Mouse (Mus musculus) midbrain, embryonic 10.5 days (tissue): ENCODE measurements around the gene Degs2. TPM values are rescaled to one million over a fixed set of nuclear protein-coding genes. Genes with fewer than 3 reads are reported as not detected.
A peak's percentile ranks its signal among the peaks of the same experiment; 100 is the strongest.

Experiments used
- DNase-seq: peaks from one replicate; pipeline ENCODE4 v3.0.0-alpha.2; 2017; ENCODE audit warnings: low spot score
- H3K27ac ChIP-seq: fragments of 300-500 bp; sonication (generic); replicated peaks from 2 replicates; pipeline ENCODE4 v1.5.1; 2016; ENCODE audit warnings: mild to moderate bottlenecking
- H3K27me3 ChIP-seq: fragments of 300-500 bp; sonication (generic); 2 replicates; pipeline ENCODE4 v1.6.1; 2016; ENCODE audit warnings: low read depth, mild to moderate bottlenecking; ENCODE audit not compliant: poor library complexity, severe bottlenecking
- H3K36me3 ChIP-seq: fragments of 300-500 bp; sonication (generic); 2 replicates; pipeline ENCODE4 v1.6.1; 2016; ENCODE audit warnings: mild to moderate bottlenecking, moderate library complexity
- H3K4me1 ChIP-seq: fragments of 300-500 bp; sonication (generic); 2 replicates; pipeline ENCODE4 v1.6.1; 2016
- H3K4me3 ChIP-seq: fragments of 300-500 bp; sonication (generic); 2 replicates; pipeline ENCODE4 v1.5.1; 2016; ENCODE audit warnings: mild to moderate bottlenecking, moderate library complexity
- H3K9me3 ChIP-seq: fragments of 300-500 bp; sonication (generic); replicated peaks from 2 replicates; pipeline ENCODE4 v1.6.1; 2016; ENCODE audit warnings: mild to moderate bottlenecking
- WGBS: fragments of 180-500 bp; shearing (Covaris S2); methylation state at CpG from one replicate; pipeline ENCODE4 v1.1.7; 2016; 5-methylcytosine and 5-hydroxymethylcytosine counted together
- polyA plus RNA-seq: library from polyadenylated mRNA; unstranded; fragments of >200 nt; fragmentation: Nextera tagmentation; extraction: Ambion mirVana; gene quantifications from 2 replicates; pipeline ENCODE4 v1.2.1, GENCODE M21; 2016

The Degs2 gene
- polyA plus RNA-seq: 1.1 and 2.2 TPM in 2 replicates

DNA sequence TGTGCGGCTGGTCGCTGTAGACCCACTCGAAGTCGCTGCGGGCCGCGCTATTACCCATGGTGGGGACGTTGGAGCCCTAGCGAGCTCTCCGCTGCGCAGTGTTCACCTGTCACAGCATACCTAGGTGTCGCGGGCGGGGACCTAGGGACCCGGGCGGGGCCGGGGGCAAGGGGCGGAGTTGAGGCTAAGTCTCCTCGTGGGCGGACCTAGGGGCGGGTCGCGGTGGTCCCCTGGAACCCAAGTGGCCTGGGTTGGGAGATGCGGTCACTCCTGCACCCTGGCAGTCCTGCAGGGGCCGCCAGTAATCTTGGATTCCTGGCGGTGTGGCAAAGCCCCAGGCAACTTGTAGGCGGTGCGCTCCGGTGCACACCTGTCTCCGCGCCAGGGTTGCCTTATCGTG lies at the start of gene Degs2:
Gene Degs2, minus strand, starts transcription at position 131 of the 400 bp plus-strand sequence.
- 1% methylated on average over 32 of the region's 32 CpGs for WGBS
- no peaks in the 10 kb centered on the region for H3K36me3 ChIP-seq
- no peaks in the 10 kb centered on the region for H3K9me3 ChIP-seq
- peak within 1 kb of the TSS; percentile 48 for H3K4me3 ChIP-seq
- DNase-seq: no peak
- peaks cover 16% of the 10 kb centered on the region for H3K4me1 ChIP-seq
- no peak within 1 kb of the TSS for H3K27ac ChIP-seq
- H3K27me3 ChIP-seq: peaks cover 55% of the 10 kb centered on the region

GRCm38 (mm10) chr12:108751790-108752189 lies 49.7 kb upstream of the Degs2 start:
- 57% methylated on average over 9 of the region's 9 CpGs for WGBS
- Histone ChIP-seq H3K4me3 (no peak overlapping the region), H3K9me3 (no peaks in the 10 kb centered on the region), H3K27ac (no peak overlapping the region), H3K4me1 (peaks cover 9% of the 10 kb centered on the region), H3K27me3 (no peaks in the 10 kb centered on the region), H3K36me3 (no peaks in the 10 kb centered on the region)
- no peak for DNase-seq

GRCm38 (mm10) chr12:108750226-108750625 lies 48.1 kb upstream of the Degs2 start:
- Histone ChIP-seq H3K9me3 (no peaks in the 10 kb centered on the region), H3K4me1 (peaks cover 9% of the 10 kb centered on the region), H3K27ac (no peak overlapping the region), H3K27me3 (no peaks in the 10 kb centered on the region), H3K36me3 (no peaks in the 10 kb centered on the region), H3K4me3 (no peak overlapping the region)
- 73% methylated on average over 3 of the region's 3 CpGs for WGBS
- peak; percentile 3 for DNase-seq

- Histone ChIP-seq H3K27me3 (no peaks in the 10 kb centered on the region), H3K36me3 (no peaks in the 10 kb centered on the region), H3K4me3 (no peak overlapping the region), H3K4me1 (peaks cover 12% of the 10 kb centered on the region), H3K9me3 (no peaks in the 10 kb centered on the region), H3K27ac (no peak overlapping the region)
- 88% methylated on average over 9 of the region's 9 CpGs for WGBS
- DNase-seq: peak; percentile 8
Observed at GRCm38 (mm10) chr12:108749454-108749853, 47.3 kb upstream of the Degs2 start.

DNA sequence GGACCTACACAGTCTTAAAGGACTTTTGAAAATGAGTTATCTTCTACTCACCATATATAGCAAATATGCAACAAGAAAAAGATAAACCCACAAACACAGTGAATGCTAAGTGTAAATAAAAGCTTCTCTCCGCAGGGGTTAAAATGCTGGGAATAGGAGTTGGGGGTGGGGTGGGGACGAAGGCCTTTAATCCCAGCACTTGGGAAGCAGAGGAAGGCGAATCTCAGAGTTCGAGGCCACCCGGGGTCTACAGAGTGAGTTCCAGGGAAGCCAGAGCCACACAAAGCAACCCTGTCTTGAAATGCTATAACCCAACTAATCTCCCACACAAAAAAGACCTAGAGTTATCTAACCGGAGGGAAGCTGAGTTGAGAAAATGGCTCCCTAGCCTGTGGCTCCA lies 46.9 kb upstream of the Degs2 start:
- Histone ChIP-seq H3K4me1 (peaks cover 12% of the 10 kb centered on the region), H3K36me3 (no peaks in the 10 kb centered on the region), H3K4me3 (no peak overlapping the region), H3K27me3 (no peaks in the 10 kb centered on the region), H3K9me3 (no peaks in the 10 kb centered on the region), H3K27ac (no peak overlapping the region)
- no peak for DNase-seq
- WGBS: 62% methylated on average over 6 of the region's 6 CpGs

DNA sequence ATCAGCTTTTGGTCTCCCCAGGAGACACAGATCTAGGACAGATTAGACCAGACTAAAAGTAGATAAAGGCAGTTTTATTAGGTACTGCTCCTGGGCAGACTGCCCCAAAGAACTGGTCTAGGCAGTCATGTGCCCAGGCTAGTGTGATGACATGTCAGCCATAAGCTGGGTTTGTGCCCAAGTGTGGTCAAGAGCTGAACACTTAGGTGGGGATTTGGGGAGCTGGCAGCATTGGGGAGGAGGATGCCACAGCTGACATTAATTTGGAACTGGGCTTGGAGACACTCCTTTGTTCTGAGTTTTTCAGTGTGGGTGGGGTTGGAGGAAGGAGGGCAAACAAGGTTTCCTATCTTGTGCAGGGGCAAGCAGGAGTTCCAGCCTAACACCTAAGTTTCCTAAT lies 43.9 kb upstream of the Degs2 start:
- no peaks in the 10 kb centered on the region for H3K9me3 ChIP-seq
- no peaks in the 10 kb centered on the region for H3K27me3 ChIP-seq
- H3K4me1 ChIP-seq: peaks cover 4% of the 10 kb centered on the region; the same call in 1 of the 2 replicates
- H3K4me3 ChIP-seq: no peak overlapping the region
- H3K36me3 ChIP-seq: no peaks in the 10 kb centered on the region
- peak; percentile 10 for DNase-seq
- no peak overlapping the region for H3K27ac ChIP-seq

- Histone ChIP-seq H3K9me3 (no peaks in the 10 kb centered on the region), H3K4me1 (peaks cover 4% of the 10 kb centered on the region; the same call in 1 of the 2 replicates), H3K27ac (no peak overlapping the region), H3K4me3 (no peak overlapping the region), H3K36me3 (no peaks in the 10 kb centered on the region), H3K27me3 (no peaks in the 10 kb centered on the region)
- 91% methylated on average over 4 of the region's 4 CpGs for WGBS
- no peak for DNase-seq
Observed at GRCm38 (mm10) chr12:108742241-108742640, 40.1 kb upstream of the Degs2 start.

- Histone ChIP-seq H3K27ac (no peak overlapping the region), H3K4me3 (no peak overlapping the region), H3K36me3 (no peaks in the 10 kb centered on the region), H3K4me1 (peaks cover 4% of the 10 kb centered on the region; the same call in 1 of the 2 replicates), H3K27me3 (no peaks in the 10 kb centered on the region), H3K9me3 (no peaks in the 10 kb centered on the region)
- DNase-seq: no peak
- WGBS: 84% methylated on average over 2 of the region's 2 CpGs
Observed at GRCm38 (mm10) chr12:108741472-108741871, 39.4 kb upstream of the Degs2 start.

DNA sequence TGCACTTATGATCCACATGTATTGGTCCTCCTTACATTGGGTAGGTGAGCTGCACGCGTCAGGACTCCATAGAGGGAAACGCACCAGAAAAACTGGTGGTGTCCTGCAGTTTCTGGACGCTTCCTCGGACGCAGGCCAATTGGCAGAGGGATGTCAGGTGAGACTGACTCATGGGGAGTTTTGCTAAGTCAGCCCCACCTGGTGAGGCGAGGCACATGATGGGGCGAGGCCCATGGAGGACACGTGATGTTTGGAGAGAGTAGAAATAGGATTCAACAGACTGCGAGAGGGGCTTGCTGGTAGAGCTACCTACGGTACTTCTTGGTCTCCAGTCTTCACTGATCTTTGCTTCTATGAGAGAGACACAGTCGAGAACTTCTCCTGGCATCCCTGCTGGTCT lies 36.6 kb upstream of the Degs2 start:
- no peak for DNase-seq

DNA sequence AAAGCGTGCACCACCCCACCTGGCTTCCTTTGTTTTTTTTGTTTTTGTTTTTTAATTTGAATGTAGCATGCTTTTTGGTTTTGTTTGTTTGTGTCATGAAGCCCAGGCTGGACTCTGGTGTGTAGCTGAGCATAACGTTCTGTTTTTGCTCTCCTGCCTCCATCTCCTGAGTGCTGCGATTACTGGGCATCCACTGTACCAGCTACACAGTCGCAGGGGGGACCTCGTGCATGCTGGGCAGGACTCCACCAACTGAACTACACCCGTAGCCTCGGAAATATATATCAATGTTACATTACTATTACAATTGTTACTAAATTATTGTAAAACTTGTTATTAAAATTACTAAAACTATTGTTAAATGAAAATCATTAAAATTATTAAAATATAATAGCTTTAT lies 35.7 kb upstream of the Degs2 start:
- no peaks in the 10 kb centered on the region for H3K9me3 ChIP-seq
- H3K27me3 ChIP-seq: no peaks in the 10 kb centered on the region
- no peak overlapping the region for H3K27ac ChIP-seq
- no peaks in the 10 kb centered on the region for H3K36me3 ChIP-seq
- DNase-seq: no peak
- WGBS: 94% methylated on average over 7 of the region's 7 CpGs
- H3K4me3 ChIP-seq: no peak overlapping the region
- no peaks in the 10 kb centered on the region for H3K4me1 ChIP-seq

More for the DNA sequence above, 36.6 kb upstream of the Degs2 start:
- H3K27ac ChIP-seq: no peak overlapping the region
- no peak overlapping the region for H3K4me3 ChIP-seq
- H3K36me3 ChIP-seq: no peaks in the 10 kb centered on the region
- H3K27me3 ChIP-seq: no peaks in the 10 kb centered on the region
- 93% methylated on average over 12 of the region's 12 CpGs for WGBS
- H3K4me1 ChIP-seq: no peaks in the 10 kb centered on the region
- no peaks in the 10 kb centered on the region for H3K9me3 ChIP-seq

DNA sequence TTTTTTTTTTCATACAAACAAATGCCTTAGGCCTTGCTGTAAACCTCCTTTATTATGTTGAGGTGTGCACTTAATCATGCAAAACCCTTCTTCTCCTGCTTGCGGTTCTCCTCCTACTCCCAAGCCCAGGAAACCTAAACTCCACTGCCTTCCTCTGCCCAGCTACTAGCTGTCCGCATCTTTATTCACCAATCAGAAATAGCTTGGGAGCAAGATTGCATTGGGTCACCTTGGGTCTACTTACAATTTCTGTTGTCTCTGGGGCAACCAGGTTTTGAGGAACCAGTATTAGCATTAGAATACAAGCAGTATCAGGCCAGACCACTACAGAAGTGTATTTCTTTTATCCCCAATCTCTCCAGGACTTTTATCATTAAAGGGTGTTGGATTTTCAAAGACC lies 32.3 kb upstream of the Degs2 start:
- Histone ChIP-seq H3K27ac (no peak overlapping the region), H3K9me3 (no peaks in the 10 kb centered on the region), H3K4me1 (no peaks in the 10 kb centered on the region), H3K27me3 (no peaks in the 10 kb centered on the region), H3K36me3 (no peaks in the 10 kb centered on the region), H3K4me3 (no peak overlapping the region)
- no peak for DNase-seq
- 92% methylated on average over 2 of the region's 2 CpGs for WGBS

GRCm38 (mm10) chr12:108723841-108724240 lies 21.7 kb upstream of the Degs2 start:
- Histone ChIP-seq H3K27me3 (no peaks in the 10 kb centered on the region), H3K4me1 (no peaks in the 10 kb centered on the region), H3K36me3 (no peaks in the 10 kb centered on the region), H3K9me3 (peaks cover 14% of the 10 kb centered on the region; the same call in 1 of the 2 replicates), H3K27ac (no peak overlapping the region), H3K4me3 (no peak overlapping the region)
- DNase-seq: no peak
- WGBS: 79% methylated on average over 3 of the region's 3 CpGs

- DNase-seq: no peak
- Histone ChIP-seq H3K4me1 (no peaks in the 10 kb centered on the region), H3K36me3 (no peaks in the 10 kb centered on the region), H3K27ac (no peak overlapping the region), H3K9me3 (peaks cover 14% of the 10 kb centered on the region; the same call in 1 of the 2 replicates), H3K4me3 (no peak overlapping the region), H3K27me3 (no peaks in the 10 kb centered on the region)
- WGBS: 96% methylated on average over 4 of the region's 4 CpGs
Observed at GRCm38 (mm10) chr12:108722464-108722863, 20.3 kb upstream of the Degs2 start.

DNA sequence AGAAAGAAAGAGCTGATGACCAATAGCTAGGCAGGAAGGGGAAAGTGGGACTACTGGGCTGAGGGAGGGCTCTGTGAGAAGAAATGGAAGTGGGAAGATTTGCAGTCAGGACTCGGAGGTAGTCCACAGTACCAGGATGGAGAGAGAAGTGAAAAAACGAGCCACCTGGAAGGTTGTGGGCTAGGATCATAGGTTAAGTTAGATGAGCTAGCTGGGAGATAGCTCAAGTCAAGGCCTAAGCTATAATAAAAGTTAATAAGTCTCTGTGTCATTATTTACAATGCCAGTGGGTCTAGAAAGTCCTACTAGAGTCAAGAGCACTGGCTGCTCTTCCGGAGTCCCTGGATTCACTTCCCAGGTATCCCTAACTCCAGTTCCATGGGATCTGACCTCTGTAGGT lies 16.4 kb upstream of the Degs2 start:
- WGBS: 89% methylated on average over 3 of the region's 3 CpGs
- Histone ChIP-seq H3K27me3 (no peaks in the 10 kb centered on the region), H3K4me1 (no peaks in the 10 kb centered on the region), H3K36me3 (no peaks in the 10 kb centered on the region), H3K9me3 (peaks cover 5% of the 10 kb centered on the region; the same call in 1 of the 2 replicates), H3K27ac (no peak overlapping the region), H3K4me3 (no peak overlapping the region)
- no peak for DNase-seq
